Mouse (Mus musculus): ENCODE data around the gene F8a. TPM values are rescaled to one million over a fixed set of nuclear protein-coding genes. Genes with fewer than 3 reads are reported as not detected.

F8a gene
- polyA plus RNA-seq, 1 experiment from 2014 or later = 10.5 TPM

Other genes with a start within 250 kb of the F8a start
- gene Zfp185, start 241.0 kb upstream of the F8a start, polyA plus RNA-seq (2015; fragmentation: Nextera tagmentation; extraction: Ambion mirVana) = 8.7 and 10.1 TPM in 2 replicates
- gene Pnma5, start 191.2 kb upstream of the F8a start, polyA plus RNA-seq (2015; fragmentation: Nextera tagmentation; extraction: Ambion mirVana) = not detected in 2 replicates
- 0.10 and 0.15 TPM in 2 replicates for gene Pnma3, start 163.5 kb upstream of the F8a start, polyA plus RNA-seq (2015; fragmentation: Nextera tagmentation; extraction: Ambion mirVana)
- 1.6 and 2.7 TPM in 2 replicates for gene Xlr4a, start 145.8 kb upstream of the F8a start, polyA plus RNA-seq (2015; fragmentation: Nextera tagmentation; extraction: Ambion mirVana)
- gene Xlr3a, start 131.2 kb upstream of the F8a start, polyA plus RNA-seq (2015; fragmentation: Nextera tagmentation; extraction: Ambion mirVana) = 2.4 and 4.6 TPM in 2 replicates
- gene Gm14685, start 111.2 kb upstream of the F8a start, polyA plus RNA-seq (2015; fragmentation: Nextera tagmentation; extraction: Ambion mirVana) = not detected in 2 replicates
- gene Xlr5b, start 79.5 kb upstream of the F8a start, polyA plus RNA-seq (2015; fragmentation: Nextera tagmentation; extraction: Ambion mirVana) = not detected in 2 replicates
- gene DXBay18, start 78.8 kb upstream of the F8a start, polyA plus RNA-seq (2015; fragmentation: Nextera tagmentation; extraction: Ambion mirVana) = not detected in 2 replicates
- not detected in 2 replicates for gene Spin2d, start 51.3 kb upstream of the F8a start, polyA plus RNA-seq (2015; fragmentation: Nextera tagmentation; extraction: Ambion mirVana)
- 8.4 and 10.6 TPM in 2 replicates for gene Xlr3b, start 36.1 kb upstream of the F8a start, polyA plus RNA-seq (2015; fragmentation: Nextera tagmentation; extraction: Ambion mirVana)
- gene Xlr4b, start 14.0 kb upstream of the F8a start, polyA plus RNA-seq (2015; fragmentation: Nextera tagmentation; extraction: Ambion mirVana) = 0.65 and 1.3 TPM in 2 replicates
- gene Xlr4c, start 14.8 kb downstream of the F8a start, polyA plus RNA-seq (2015; fragmentation: Nextera tagmentation; extraction: Ambion mirVana) = 0.24 and 0.83 TPM in 2 replicates
- gene Xlr3c, start 37.1 kb downstream of the F8a start, polyA plus RNA-seq (2015; fragmentation: Nextera tagmentation; extraction: Ambion mirVana) = not detected in 2 replicates
- 0.24 TPM in 1 of 2 replicates, not detected in the other for gene Xlr5a, start 64.7 kb downstream of the F8a start, polyA plus RNA-seq (2015; fragmentation: Nextera tagmentation; extraction: Ambion mirVana)
- gene Xlr5c, start 64.7 kb downstream of the F8a start, polyA plus RNA-seq (2015; fragmentation: Nextera tagmentation; extraction: Ambion mirVana) = not detected in 2 replicates
- not detected in 2 replicates for gene Gm45015, start 108.5 kb downstream of the F8a start, polyA plus RNA-seq (2015; fragmentation: Nextera tagmentation; extraction: Ambion mirVana)
- 12.9 and 13.8 TPM in 2 replicates for gene Zfp275, start 114.3 kb downstream of the F8a start, polyA plus RNA-seq (2015; fragmentation: Nextera tagmentation; extraction: Ambion mirVana)
- not detected in 2 replicates for gene Gm18336, start 170.4 kb downstream of the F8a start, polyA plus RNA-seq (2015; fragmentation: Nextera tagmentation; extraction: Ambion mirVana)
- 0.13 and 0.14 TPM in 2 replicates for gene Zfp92, start 182.8 kb downstream of the F8a start, polyA plus RNA-seq (2015; fragmentation: Nextera tagmentation; extraction: Ambion mirVana)
- gene Trex2, start 207.1 kb downstream of the F8a start, polyA plus RNA-seq (2015; fragmentation: Nextera tagmentation; extraction: Ambion mirVana) = not detected in 2 replicates
- 54.2 and 54.4 TPM in 2 replicates for gene Haus7, start 230.8 kb downstream of the F8a start, polyA plus RNA-seq (2015; fragmentation: Nextera tagmentation; extraction: Ambion mirVana)